Mouse (Mus musculus) gastrocnemius, adult 2 months (tissue): Measurements from ENCODE around the gene Dazap2. TPM values are rescaled to one million over a fixed set of nuclear protein-coding genes. Genes with fewer than 3 reads are reported as not detected.

Experiments used
- DNase-seq: peaks from one replicate; pipeline ENCODE4 v3.0.0; 2022
- H3K27ac ChIP-seq: fragments of 200-600 bp; 2 replicates; pipeline ENCODE4 v1.8.1; 2022; ENCODE audit warnings: mild to moderate bottlenecking
- H3K4me3 ChIP-seq: fragments of 200-600 bp; 2 replicates; pipeline ENCODE4 v1.8.1; 2022; ENCODE audit warnings: mild to moderate bottlenecking, moderate library complexity
- CTCF ChIP-seq: fragments of 200-600 bp; IDR thresholded peaks from 2 replicates; pipeline ENCODE4 v1.8.1; 2022; ENCODE audit warnings: antibody characterized with exemption, mild to moderate bottlenecking, moderate library complexity
- intact Hi-C: fragments of 180-260 bp; cut with DNase I; formaldehyde crosslinking; loops from one replicate; pipeline ENCODE4 v1.15.1; 2025
- microRNA-seq: library from miRNA; unstranded; fragments of <30 nt; microRNA quantifications from one replicate; pipeline ENCODE4 v1.2.0, GENCODE M21; 2021
- total RNA-seq, 2 experiments: library from RNA; stranded (reverse); gene quantifications; 2 replicates each; pipeline ENCODE4 v1.2.3; 2021

Dazap2 gene
- total RNA-seq, 2 experiments from 2014 or later, result 61.3 to 72.4 TPM

GRCm38 (mm10) chr15:100654271-100654670, 39.1 kb downstream of the Dazap2 start:
- Histone ChIP-seq H3K4me3 (no peak overlapping the region), H3K27ac (no peak overlapping the region)
- intact Hi-C loops, result no loop called here
- no peak for TF ChIP-seq CTCF
- no peak for DNase-seq

GRCm38 (mm10) chr15:100655201-100655600, 40.1 kb downstream of the Dazap2 start:
- DNase-seq, result no peak
- no peak overlapping the region for H3K27ac ChIP-seq
- intact Hi-C loops, result no loop called here
- no peak overlapping the region for H3K4me3 ChIP-seq
- no peak for TF ChIP-seq CTCF

- Histone ChIP-seq H3K27ac (peak overlapping the region; percentile 52; the same call in 1 of the 2 replicates), H3K4me3 (peak overlapping the region; percentile 34; the same call in 1 of the 2 replicates)
- no peak for TF ChIP-seq CTCF
- intact Hi-C loops, result no loop called here
- peak; percentile 90 for DNase-seq
These were observed 45.2 kb downstream of the Dazap2 start for GRCm38 (mm10) chr15:100660306-100660705.

GRCm38 (mm10) chr15:100660805-100661204, 45.7 kb downstream of the Dazap2 start:
- intact Hi-C loops, result no loop called here
- no peak overlapping the region for H3K4me3 ChIP-seq
- no peak for TF ChIP-seq CTCF
- H3K27ac ChIP-seq, result peak overlapping the region; percentile 52; the same call in 1 of the 2 replicates
- no peak for DNase-seq

- H3K27ac ChIP-seq, result no peak overlapping the region
- H3K4me3 ChIP-seq, result no peak overlapping the region
- DNase-seq, result no peak
- no peak for TF ChIP-seq CTCF
- intact Hi-C loops, result no loop called here
These were observed 49.7 kb downstream of the Dazap2 start for GRCm38 (mm10) chr15:100664813-100665274.

GRCm38 (mm10) chr15:100665411-100666218, 50.5 kb downstream of the Dazap2 start:
- DNase-seq, result no peak
- TF ChIP-seq CTCF, result no peak
- intact Hi-C loops, result no loop called here
- Histone ChIP-seq H3K27ac (no peak overlapping the region), H3K4me3 (no peak overlapping the region)

- Histone ChIP-seq H3K4me3 (no peak overlapping the region), H3K27ac (0 out of 2 replicates have a peak overlapping the region, but pooled peaks have one; percentile 20)
- peak; percentile 31 for DNase-seq
- TF ChIP-seq CTCF, result no peak
- intact Hi-C loops, result no loop called here
These were observed 51.1 kb downstream of the Dazap2 start for GRCm38 (mm10) chr15:100666219-100666696.

- H3K27ac ChIP-seq, result no peak overlapping the region
- no peak for DNase-seq
- intact Hi-C loops, result no loop called here
- no peak overlapping the region for H3K4me3 ChIP-seq
- TF ChIP-seq CTCF, result no peak
These were observed 51.7 kb downstream of the Dazap2 start for GRCm38 (mm10) chr15:100666851-100667250.

- no peak for TF ChIP-seq CTCF
- intact Hi-C loops, result no loop called here
- no peak overlapping the region for H3K27ac ChIP-seq
- no peak for DNase-seq
- no peak overlapping the region for H3K4me3 ChIP-seq
These were observed 52.3 kb downstream of the Dazap2 start for GRCm38 (mm10) chr15:100667420-100667819.

- Histone ChIP-seq H3K27ac (no peak overlapping the region), H3K4me3 (no peak overlapping the region)
- TF ChIP-seq CTCF, result no peak
- no peak for DNase-seq
- intact Hi-C loops, result no loop called here
These were observed 52.9 kb downstream of the Dazap2 start for GRCm38 (mm10) chr15:100667871-100668545.

- TF ChIP-seq CTCF, result no peak
- peak within 1 kb of the TSS; percentile 40 for H3K4me3 ChIP-seq
- peak; percentile 27 for DNase-seq
- intact Hi-C loops, result no loop called here
- H3K27ac ChIP-seq, result no peak within 1 kb of the TSS
These were observed 54.2 kb downstream of the Dazap2 start, which contains the start of gene Bin2 for GRCm38 (mm10) chr15:100669337-100669736. Bin2 (minus strand) TSS chr15:100669553.

- no peak for DNase-seq
- Histone ChIP-seq H3K4me3 (no peak overlapping the region), H3K27ac (no peak overlapping the region)
- no peak for TF ChIP-seq CTCF
- intact Hi-C loops, result no loop called here
These were observed 54.9 kb downstream of the Dazap2 start for GRCm38 (mm10) chr15:100670004-100670403.

Small RNA genes within 50 kb of the gene (microRNA-seq; reads per million reads assigned to microRNA genes)
- gene Mir6961, result not detected

Other genes with a start within 250 kb of the Dazap2 start
- gene Gm5475, start 193.2 kb upstream of the Dazap2 start, total RNA-seq, result not detected
- 10 to 100 TPM; 38.4 to 52.0 TPM for gene Slc11a2, start 190.3 kb upstream of the Dazap2 start, total RNA-seq
- 1 to 10 TPM; 8.8 to 10.0 TPM for gene Letmd1, start 146.3 kb upstream of the Dazap2 start, total RNA-seq
- gene Csrnp2, start 119.9 kb upstream of the Dazap2 start, total RNA-seq, result 1 to 10 TPM; 2.8 to 3.0 TPM
- 10 to 100 TPM; 11.6 to 12.6 TPM for gene Tfcp2, start 63.3 kb upstream of the Dazap2 start, total RNA-seq
- 10 to 100 TPM; 12.9 to 13.1 TPM for gene Pou6f1, start 15.4 kb upstream of the Dazap2 start, total RNA-seq
- gene Smagp, start 21.6 kb downstream of the Dazap2 start, total RNA-seq, result 1 to 10 TPM; 1.9 to 3.5 TPM
- under 1 TPM in 1 of 2 experiments, not detected in 1; 0.69 TPM for gene Bin2, start 54.2 kb downstream of the Dazap2 start, total RNA-seq
- gene Cela1, start 72.6 kb downstream of the Dazap2 start, total RNA-seq, result not detected
- gene Galnt6, start 114.0 kb downstream of the Dazap2 start, total RNA-seq, result under 1 TPM; 0.10 to 0.14 TPM
- 1 to 10 TPM; 1.5 to 1.9 TPM for gene Slc4a8, start 146.4 kb downstream of the Dazap2 start, total RNA-seq